ENCODE assay signal across 30 mouse cellular contexts in genomic region chr11:45968466-45968865, GRCm38 (mm10). TPM values are rescaled to one million over a fixed set of nuclear protein-coding genes. Genes with fewer than 3 reads are reported as not detected.
"Had no signal": no experiment of that assay in that cellular context is flagged by ENCODE, and none has a peak within 500 bp of the region (broad histone marks: within the 10 kb centered on the region; RNA-seq: fewer than 3 reads in every experiment).

No protein-coding gene starts in this region.

- H3K9ac ChIP-seq: heart, embryonic 13.5 days; heart, embryonic 15.5 days; hindbrain, embryonic 13.5 days; hindbrain, embryonic 15.5 days; kidney, embryonic 15.5 days; limb, embryonic 12.5 days; liver, embryonic 13.5 days; liver, embryonic 15.5 days had no signal

- H3K4me3 ChIP-seq: gastrocnemius, adult 2 months; heart, adult 2 months; heart, embryonic 13.5 days; heart, embryonic 15.5 days; hindbrain, embryonic 13.5 days; hindbrain, embryonic 15.5 days; kidney, embryonic 15.5 days; layer of hippocampus, adult 2 months; left cerebral cortex, adult 2 months; limb, embryonic 10.5 days; limb, embryonic 12.5 days; liver, embryonic 13.5 days; liver, embryonic 15.5 days had no signal

- H3K27me3 ChIP-seq: heart, embryonic 15.5 days; hindbrain, embryonic 15.5 days; liver, embryonic 13.5 days; liver, embryonic 15.5 days had no signal

- ATAC-seq: hindbrain, postnatal 0 days; intestine, embryonic 16.5 days had no signal

- H3K27ac ChIP-seq: gastrocnemius, adult 2 months; heart, adult 2 months; heart, embryonic 13.5 days; heart, embryonic 15.5 days; hindbrain, embryonic 13.5 days; hindbrain, embryonic 15.5 days; hindbrain, postnatal 0 days; kidney, embryonic 15.5 days; kidney, postnatal 0 days; layer of hippocampus, adult 2 months; left cerebral cortex, adult 2 months; limb, embryonic 10.5 days; limb, embryonic 12.5 days; liver, embryonic 13.5 days; liver, embryonic 15.5 days had no signal

- DNase-seq: gastrocnemius, adult 2 months; gastrocnemius, postnatal 10 days; gastrocnemius, postnatal 25 days; heart, adult 11 months; heart, adult 2 months; heart, postnatal 14 days; heart, postnatal 36 days; kidney, adult 11 months; kidney, adult 2 months; kidney, adult 9 months; kidney, postnatal 14 days; kidney, postnatal 36 days; liver; liver, embryonic 13.5 days had no signal

- H3K36me3 ChIP-seq: heart, embryonic 13.5 days; heart, embryonic 15.5 days; hindbrain, embryonic 13.5 days; hindbrain, embryonic 15.5 days; kidney, embryonic 15.5 days; limb, embryonic 10.5 days; limb, embryonic 12.5 days; liver, embryonic 13.5 days; liver, embryonic 15.5 days had no signal

- H3K4me2 ChIP-seq: heart, embryonic 11.5 days; heart, embryonic 13.5 days; heart, embryonic 15.5 days; hindbrain, embryonic 13.5 days; hindbrain, embryonic 15.5 days; kidney, embryonic 15.5 days; limb, embryonic 12.5 days; liver, embryonic 13.5 days; liver, embryonic 15.5 days had no signal

- H3K4me1 ChIP-seq: heart, embryonic 13.5 days; heart, embryonic 15.5 days; hindbrain, embryonic 13.5 days; hindbrain, embryonic 15.5 days; kidney, embryonic 15.5 days; limb, embryonic 10.5 days; limb, embryonic 12.5 days; liver, embryonic 13.5 days; liver, embryonic 15.5 days had no signal

- H3K9me3 ChIP-seq: heart, embryonic 13.5 days; heart, embryonic 15.5 days; hindbrain, embryonic 13.5 days; hindbrain, embryonic 15.5 days; kidney, embryonic 15.5 days; limb, embryonic 10.5 days; limb, embryonic 12.5 days; liver, embryonic 13.5 days; liver, embryonic 15.5 days had no signal

RNA-seq across cellular contexts. Expression of gene Sox30, which starts 11.6 kb away (rescaled TPM):
- total RNA-seq: gastrocnemius, adult 2 months; gastrocnemius, postnatal 25 days; hematopoietic stem cell, adult 5-6 weeks; hindbrain, postnatal 0 days had no signal
- polyA plus RNA-seq: large intestine, adult 2 months; liver, embryonic 13.5 days; liver, embryonic 15.5 days had no signal
